In the genomic region with DNA sequence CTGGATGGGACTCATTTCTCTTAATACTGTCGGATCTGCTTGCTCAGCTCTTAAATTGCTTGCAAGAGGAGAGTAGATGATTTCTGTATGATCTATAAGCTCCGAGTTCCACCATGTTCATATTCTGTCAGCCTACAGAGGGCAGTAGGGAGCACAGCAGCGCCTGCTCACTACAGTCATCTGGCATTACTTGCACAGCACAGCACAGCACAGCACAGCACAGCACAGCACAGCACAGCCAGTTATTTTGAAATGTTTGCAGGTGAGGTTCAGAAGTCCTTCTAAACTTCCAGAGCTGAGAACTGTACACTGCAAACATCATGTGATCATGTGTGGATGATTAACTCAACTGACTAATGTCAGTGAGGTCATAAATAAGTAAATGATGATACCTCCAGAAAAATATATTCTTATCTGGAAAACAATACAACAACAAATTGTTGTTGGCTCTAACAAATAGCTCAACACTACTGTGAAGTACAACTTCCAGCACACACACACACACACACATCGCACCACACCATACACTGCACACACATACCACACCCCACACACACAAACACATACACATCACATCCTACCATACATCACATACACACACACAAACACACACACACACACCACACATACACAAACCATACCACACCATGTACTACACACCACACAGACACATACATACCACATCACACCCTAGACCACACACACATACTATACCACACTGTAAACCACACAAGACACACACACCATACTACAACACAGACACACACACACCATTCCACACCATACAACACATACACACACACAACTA, we compare ENCODE assay signal across 7 mouse cellular contexts. TPM values are rescaled to one million over a fixed set of nuclear protein-coding genes. Genes with fewer than 3 reads are reported as not detected.
DNase-seq lines count a peak whose midpoint lies in the region; ATAC-seq and TF ChIP-seq lines count a peak whose summit lies in the region.

No protein-coding gene starts in this region.

- no peaks in the 10 kb centered on the region for H3K4me1 ChIP-seq in G1E (ENCODE audit: insufficient read depth, low read depth, low read length)

- no peaks in the 10 kb centered on the region for H3K9me3 ChIP-seq in G1E (replicated peaks)

- DNase-seq in G1E (ENCODE audit: low spot score): no peak
- peak; percentile 11 for DNase-seq in adrenal gland, adult 8-10 months
- DNase-seq in embryo, embryonic 9.5 days (ENCODE audit: extremely low spot score): peak; percentile 41
- peak; percentile 49 to 63 for DNase-seq in heart, postnatal 14 days
- peak; percentile 55 to 64 for DNase-seq in kidney, postnatal 4 days
- peak; percentile 67 for DNase-seq in lung, postnatal 36 days
- DNase-seq in right cerebral cortex, postnatal 14 days: peak; percentile 36

- H3K4me3 ChIP-seq in G1E (ENCODE audit: low read depth, low read length): no peak overlapping the region

- TF ChIP-seq CTCF in G1E (IDR thresholded peaks at IDR 0.05; ENCODE audit: low read depth, low read length): peak; percentile 47

- ATAC-seq in G1E (ENCODE audit: extremely low read depth, insufficient number of reproducible peaks, low FRiP score, poor library complexity, severe bottlenecking): peak; percentile 63

- no peaks in the 10 kb centered on the region; the same call in 1 of the 2 replicates for H3K27me3 ChIP-seq in G1E (ENCODE audit: insufficient read depth, low read length)

- intact Hi-C loops in heart, postnatal 14 days (cut with DNase I): no loop called here

- no peaks in the 10 kb centered on the region for H3K36me3 ChIP-seq in G1E (replicated peaks)

RNA-seq across cellular contexts. Expression of a gene that starts 9.4 kb away (rescaled TPM):
- total RNA-seq in G1E (2014; fragmentation: Nextera tagmentation) (not detected in 2 replicates), G1E (2017) (0.44 TPM in 1 of 2 replicates, not detected in the other)
- polyA plus RNA-seq in G1E (2012): not detected in 2 replicates
- total RNA-seq in adrenal gland, adult 8-10 months (2022): under 1 TPM in 3 of 4 experiments, not detected in 1; 0.48 to 0.62 (median 0.49) TPM
- total RNA-seq in heart, postnatal 14 days (2021): under 1 TPM in 1 of 2 experiments, not detected in 1; 0.37 TPM
